Mouse (Mus musculus): ENCODE data around the gene Fhit. TPM values are rescaled to one million over a fixed set of nuclear protein-coding genes. Genes with fewer than 3 reads are reported as not detected.

Fhit gene
- polyA plus RNA-seq (2015; fragmentation: Nextera tagmentation; extraction: Ambion mirVana): 5.6 and 7.9 TPM in 2 replicates

DNA sequence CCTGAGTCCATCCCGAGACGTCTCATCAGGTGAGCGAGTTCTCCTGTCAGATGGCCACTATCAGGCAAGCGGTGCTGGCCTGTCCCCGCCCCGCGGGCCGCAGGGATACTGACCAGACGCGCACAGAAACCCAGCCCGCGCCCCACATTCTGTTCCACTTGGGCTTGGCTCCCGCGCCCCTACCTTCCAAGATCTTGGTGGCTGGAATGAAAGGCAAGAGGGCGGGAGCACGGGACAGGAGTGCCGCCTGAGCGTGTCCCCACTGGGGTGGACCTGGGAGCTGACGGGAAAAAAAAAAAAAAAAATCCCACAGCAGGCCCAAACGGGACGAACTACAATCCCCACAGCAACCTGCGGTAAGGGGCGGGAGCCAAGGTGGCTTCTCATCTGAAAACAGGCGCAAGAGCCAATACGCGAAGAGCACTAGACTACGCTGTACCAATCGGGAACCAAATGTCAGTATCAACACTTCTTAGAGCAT lies at the start of gene Fhit:
Gene Fhit, minus strand, starts transcription at position 285 of the 481 bp plus-strand sequence.
- WGBS: under 1% methylated on average over 28 of the region's 28 CpGs
- H3K27me3 ChIP-seq: no peaks in the 10 kb centered on the region

DNA sequence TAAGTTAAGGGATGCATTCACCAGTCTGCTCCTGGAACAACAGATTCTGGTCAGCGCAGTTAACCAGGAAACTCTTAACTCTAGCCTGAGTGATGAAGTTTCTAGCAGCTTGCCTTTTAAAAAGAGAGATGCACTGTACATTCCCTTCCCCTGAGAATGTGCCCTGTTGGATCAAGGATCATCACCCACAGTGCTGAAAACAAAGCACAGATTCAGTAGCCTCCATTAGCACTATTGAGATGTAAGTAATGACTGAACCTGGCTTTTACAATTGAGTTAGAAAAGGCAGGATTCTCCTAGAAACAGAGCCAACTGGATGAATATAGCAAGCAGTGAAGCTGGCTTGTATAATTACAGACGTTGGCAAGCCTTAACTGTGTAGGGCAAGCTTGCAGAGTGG lies 45.0 kb upstream of the Fhit start:
- no peak overlapping the region for H3K4me2 ChIP-seq

More for the DNA sequence above, at the start of gene Fhit:
- Histone ChIP-seq H3K4me2 (peak within 1 kb of the TSS; percentile 89), H3K36me3 (no peaks in the 10 kb centered on the region), H3K9ac (peak within 1 kb of the TSS; percentile 79), H3K4me3 (peak within 1 kb of the TSS; percentile 56), H3K27ac (replicated peaks) (peak within 1 kb of the TSS; percentile 68), H3K9me3 (no peaks in the 10 kb centered on the region), H3K4me1 (replicated peaks) (peaks cover 7% of the 10 kb centered on the region; the same call in 1 of the 2 replicates)
- peak; percentile 96 for ATAC-seq (ENCODE audit: low read depth)

DNA sequence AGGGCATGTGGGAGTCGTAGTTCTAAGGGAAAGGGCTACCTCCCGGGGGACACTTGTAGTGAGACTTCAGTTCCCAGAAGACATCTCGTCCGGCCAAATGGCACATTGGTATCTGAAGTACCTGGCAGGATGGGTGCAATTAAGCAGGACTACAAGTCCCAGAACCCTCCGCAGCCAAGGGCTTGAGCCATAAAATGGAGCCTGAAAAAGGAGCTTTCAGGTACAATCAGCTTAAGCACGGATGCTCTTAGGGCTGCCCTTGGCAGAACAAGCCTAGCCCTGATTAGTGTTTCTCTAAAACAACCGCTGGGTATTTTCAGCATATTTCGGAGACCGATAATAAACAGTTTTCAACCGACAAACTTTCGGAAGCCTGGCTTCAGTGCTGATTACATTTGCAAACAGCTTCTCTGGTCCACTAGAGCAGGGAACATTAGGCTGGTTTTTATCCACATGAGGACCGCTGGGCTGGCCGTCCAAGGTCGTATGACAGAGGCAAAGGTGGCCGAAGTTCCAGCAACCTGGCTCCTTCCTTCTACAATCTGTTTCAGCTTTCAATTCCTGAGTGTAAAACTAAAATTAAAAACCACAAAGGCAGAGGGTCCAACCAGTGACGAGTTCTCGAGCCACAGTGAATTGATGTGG lies 907 bp downstream of the Fhit start:
- H3K4me2 ChIP-seq: peak overlapping the region; percentile 89
- H3K27me3 ChIP-seq: no peaks in the 10 kb centered on the region
- no peaks in the 10 kb centered on the region for H3K9me3 ChIP-seq
- H3K9ac ChIP-seq: peak overlapping the region; percentile 79
- WGBS: 9% methylated on average over 17 of the region's 17 CpGs
- peaks cover 7% of the 10 kb centered on the region; the same call in 1 of the 2 replicates for H3K4me1 ChIP-seq (replicated peaks)
- ATAC-seq (ENCODE audit: low read depth): peak; percentile 81
- H3K4me3 ChIP-seq: peak overlapping the region; percentile 56
- H3K36me3 ChIP-seq: no peaks in the 10 kb centered on the region
- peak overlapping the region; percentile 68 for H3K27ac ChIP-seq (replicated peaks)

More for the DNA sequence above, 45.0 kb upstream of the Fhit start:
- Histone ChIP-seq H3K4me1 (replicated peaks) (no peaks in the 10 kb centered on the region), H3K9ac (no peak overlapping the region), H3K27me3 (no peaks in the 10 kb centered on the region), H3K4me3 (no peak overlapping the region), H3K9me3 (no peaks in the 10 kb centered on the region), H3K36me3 (no peaks in the 10 kb centered on the region), H3K27ac (replicated peaks) (no peak overlapping the region)
- 56% methylated on average over 2 of the region's 2 CpGs for WGBS
- no peak for ATAC-seq (ENCODE audit: low read depth)

DNA sequence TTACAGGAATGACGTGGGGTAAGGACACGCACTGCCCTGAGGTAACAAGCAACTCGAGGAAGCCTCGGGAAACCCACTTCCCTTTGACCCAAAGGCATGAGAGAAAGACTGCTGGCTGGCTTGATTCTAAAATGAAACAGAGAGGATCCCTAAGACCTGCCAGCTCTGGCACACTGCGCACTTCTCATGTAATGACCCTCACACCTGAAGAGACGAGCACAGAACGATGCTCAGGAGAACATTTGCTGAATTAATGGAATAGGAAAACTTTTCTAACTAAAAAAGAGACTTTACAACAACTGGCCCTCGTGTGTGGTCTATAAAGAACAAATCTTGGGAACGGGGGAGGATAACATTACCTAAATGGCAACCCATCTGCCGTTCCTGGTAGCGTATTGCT lies 2.2 kb downstream of the Fhit start:
- Histone ChIP-seq H3K4me3 (no peak overlapping the region), H3K27me3 (no peaks in the 10 kb centered on the region), H3K4me2 (no peak overlapping the region), H3K9ac (no peak overlapping the region), H3K36me3 (no peaks in the 10 kb centered on the region), H3K4me1 (replicated peaks) (peaks cover 7% of the 10 kb centered on the region; the same call in 1 of the 2 replicates), H3K27ac (replicated peaks) (no peak overlapping the region), H3K9me3 (no peaks in the 10 kb centered on the region)
- ATAC-seq (ENCODE audit: low read depth): no peak
- 92% methylated on average over 11 of the region's 11 CpGs for WGBS

DNA sequence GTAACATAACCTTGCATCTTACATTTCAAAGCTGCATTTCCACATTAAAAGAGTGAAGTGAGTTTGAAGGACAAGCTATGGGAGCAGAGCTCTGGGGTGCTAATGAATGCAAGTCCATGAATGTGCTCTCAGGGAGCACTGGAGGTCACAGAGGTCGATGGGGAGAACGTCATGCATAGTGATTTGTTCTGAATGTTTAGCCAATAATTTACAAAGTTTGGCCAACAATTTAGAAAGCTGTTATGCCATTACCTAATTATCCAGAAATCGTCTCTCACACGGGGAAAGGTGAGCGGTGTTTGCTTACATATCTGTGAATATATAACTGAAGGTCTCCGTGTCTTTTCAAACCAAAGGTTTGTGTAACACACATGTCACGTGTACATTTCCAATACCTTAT lies 2.8 kb downstream of the Fhit start:
- Histone ChIP-seq H3K27ac (replicated peaks) (no peak overlapping the region), H3K9me3 (no peaks in the 10 kb centered on the region), H3K4me1 (replicated peaks) (peaks cover 7% of the 10 kb centered on the region; the same call in 1 of the 2 replicates), H3K9ac (no peak overlapping the region), H3K36me3 (no peaks in the 10 kb centered on the region), H3K4me3 (no peak overlapping the region), H3K4me2 (no peak overlapping the region), H3K27me3 (no peaks in the 10 kb centered on the region)
- 79% methylated on average over 7 of the region's 7 CpGs for WGBS
- no peak for ATAC-seq (ENCODE audit: low read depth)

DNA sequence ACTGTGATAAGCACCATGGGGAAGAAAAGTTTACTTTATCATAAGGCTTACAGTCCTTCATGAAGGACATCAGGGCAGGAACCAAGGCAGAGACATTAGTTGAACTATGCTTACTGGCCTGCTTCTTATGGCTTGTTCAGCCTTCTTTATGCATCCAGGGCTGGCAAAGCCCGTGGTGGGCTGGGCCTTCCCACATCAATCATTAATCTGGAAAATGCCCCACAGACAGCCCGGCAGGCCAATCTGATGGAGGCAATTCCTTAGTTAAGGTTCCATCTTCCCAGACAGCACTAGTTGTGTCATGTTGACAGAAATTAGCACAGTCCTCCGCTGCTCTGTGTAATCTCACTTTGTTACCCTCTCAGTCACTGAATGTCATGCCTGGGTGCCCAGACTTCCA lies 4.1 kb downstream of the Fhit start:
- 86% methylated on average over 3 of the region's 3 CpGs for WGBS
- no peak overlapping the region for H3K9ac ChIP-seq
- ATAC-seq (ENCODE audit: low read depth): no peak

DNA sequence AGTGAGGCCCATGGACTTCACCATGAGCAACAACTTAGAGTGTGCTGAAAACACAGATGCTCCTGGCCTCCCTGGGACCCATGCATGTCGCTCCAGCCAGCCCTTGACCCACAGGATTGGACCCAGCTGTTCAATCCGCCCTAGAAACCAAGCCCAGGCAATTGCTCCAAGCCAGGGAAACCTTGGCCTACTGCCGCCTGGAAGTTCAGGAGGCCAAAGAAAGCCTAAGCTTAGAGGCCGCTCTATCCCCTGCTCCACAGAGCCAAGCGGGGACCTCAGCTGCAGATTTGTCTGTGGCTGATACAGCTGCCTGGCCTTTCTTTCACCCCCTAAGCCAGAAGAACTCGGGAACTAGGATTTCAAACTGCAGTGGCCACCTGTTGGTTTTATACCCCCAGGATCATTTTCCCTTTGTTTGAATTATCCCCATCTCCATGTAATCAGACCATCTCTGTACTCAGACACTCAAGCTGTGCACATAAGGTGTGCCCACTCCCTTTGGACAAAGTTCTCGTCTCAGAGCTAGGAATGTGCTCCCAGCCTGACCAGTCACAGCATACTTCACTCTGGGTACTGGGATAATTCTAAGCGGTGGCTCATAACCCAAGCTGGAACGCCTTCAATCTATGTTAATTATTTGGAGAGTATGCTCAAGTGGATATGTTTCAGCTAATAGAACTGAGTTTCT lies 10.1 kb downstream of the Fhit start:
- H3K36me3 ChIP-seq: no peaks in the 10 kb centered on the region
- H3K4me1 ChIP-seq (replicated peaks): no peaks in the 10 kb centered on the region
- H3K9ac ChIP-seq: no peak overlapping the region
- no peak for ATAC-seq (ENCODE audit: low read depth)
- WGBS: 78% methylated on average over 9 of the region's 9 CpGs
- H3K27me3 ChIP-seq: no peaks in the 10 kb centered on the region
- H3K27ac ChIP-seq (replicated peaks): no peak overlapping the region
- no peak overlapping the region for H3K4me3 ChIP-seq
- no peak overlapping the region for H3K4me2 ChIP-seq
- no peaks in the 10 kb centered on the region for H3K9me3 ChIP-seq

More for the DNA sequence above, 4.1 kb downstream of the Fhit start:
- Histone ChIP-seq H3K4me2 (no peak overlapping the region), H3K36me3 (no peaks in the 10 kb centered on the region), H3K4me1 (replicated peaks) (peaks cover 7% of the 10 kb centered on the region; the same call in 1 of the 2 replicates), H3K4me3 (no peak overlapping the region), H3K9me3 (no peaks in the 10 kb centered on the region), H3K27ac (replicated peaks) (no peak overlapping the region), H3K27me3 (no peaks in the 10 kb centered on the region)

DNA sequence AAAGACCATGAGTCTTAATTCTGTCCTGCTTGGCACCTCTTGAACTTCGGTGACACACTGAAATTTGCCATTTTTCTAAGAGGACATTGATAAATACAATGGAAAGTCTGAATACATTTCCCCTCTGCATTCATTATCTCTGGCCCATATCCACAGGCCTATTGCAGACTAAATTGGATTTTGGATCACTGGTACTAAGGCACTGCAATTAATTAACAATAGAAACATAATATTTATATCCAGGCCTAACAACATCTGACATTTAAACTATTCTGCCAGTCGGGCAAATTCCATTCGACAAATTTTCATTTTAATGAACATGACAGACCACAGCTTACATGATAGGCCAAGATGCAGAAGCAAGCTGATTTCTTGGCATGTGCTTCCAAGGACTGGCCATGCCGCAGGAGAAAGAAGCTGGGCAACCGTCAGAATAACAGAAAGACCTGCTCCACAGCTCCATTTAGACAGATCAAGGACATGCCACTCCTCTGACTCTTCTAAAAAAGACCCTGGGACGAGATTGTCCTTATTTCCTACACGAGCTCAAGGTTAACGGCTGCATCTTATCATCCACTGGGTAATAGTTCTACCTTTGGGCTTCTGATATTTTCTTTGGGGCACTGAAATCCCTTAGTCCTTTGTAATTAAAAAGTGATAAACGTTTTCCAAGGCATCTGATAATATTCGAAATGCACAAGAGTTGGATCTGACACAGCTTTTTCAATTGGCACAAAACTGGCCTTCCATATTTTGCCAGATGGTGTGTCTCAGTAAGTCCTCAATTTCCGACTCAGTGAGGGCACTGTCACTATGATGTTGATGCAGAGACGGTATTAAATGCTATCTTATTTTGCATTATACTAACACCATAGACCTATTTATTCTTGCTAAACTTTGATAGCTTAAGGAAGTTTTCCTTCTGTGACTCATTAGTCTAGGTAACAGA lies 27.8 kb downstream of the Fhit start:
- Histone ChIP-seq H3K27me3 (no peaks in the 10 kb centered on the region), H3K9me3 (no peaks in the 10 kb centered on the region), H3K36me3 (no peaks in the 10 kb centered on the region), H3K4me2 (no peak overlapping the region), H3K4me3 (no peak overlapping the region), H3K4me1 (replicated peaks) (no peaks in the 10 kb centered on the region), H3K9ac (no peak overlapping the region), H3K27ac (replicated peaks) (no peak overlapping the region)
- ATAC-seq (ENCODE audit: low read depth): no peak
- 86% methylated on average over 12 of the region's 12 CpGs for WGBS

DNA sequence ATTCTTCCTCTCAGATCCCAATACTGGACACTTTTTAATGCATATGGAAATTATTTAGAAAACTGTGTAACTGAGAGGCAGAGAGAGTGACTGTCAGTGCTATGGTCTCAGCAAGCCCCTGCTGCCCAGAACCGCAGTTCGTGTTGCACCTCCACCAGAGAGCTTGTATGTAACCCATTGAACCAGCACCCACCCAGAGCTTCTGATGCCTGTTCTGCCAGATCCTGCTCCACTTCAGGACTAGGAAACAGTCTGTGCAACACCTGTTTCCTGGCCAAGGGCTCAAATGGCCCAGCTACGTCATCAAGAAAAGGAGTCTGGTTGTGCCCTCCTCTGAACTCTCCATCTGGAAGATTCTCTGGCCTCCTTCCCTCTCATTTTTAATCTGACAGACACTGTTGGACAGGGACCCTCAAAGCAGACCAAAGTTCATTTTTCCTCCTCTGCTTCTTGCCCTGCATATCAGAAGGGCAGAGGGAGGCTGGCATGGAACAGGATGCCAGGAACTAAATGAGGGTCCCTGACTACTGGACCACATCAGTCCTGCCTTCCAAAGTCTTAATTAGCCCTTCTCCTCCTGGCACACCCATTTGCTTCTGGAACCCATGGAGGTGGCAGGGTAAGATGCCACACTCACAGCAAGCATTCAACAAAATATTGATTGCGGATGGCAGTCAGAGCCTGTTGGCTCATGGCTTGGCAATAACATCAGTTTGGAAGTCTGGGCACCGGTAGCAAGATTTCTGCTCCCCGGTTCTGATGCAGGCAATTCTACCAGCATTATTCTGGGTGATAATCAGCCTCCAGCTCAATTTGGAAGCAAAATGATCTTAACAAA lies 29.0 kb downstream of the Fhit start:
- no peak overlapping the region for H3K9ac ChIP-seq
- ATAC-seq (ENCODE audit: low read depth): no peak
- no peaks in the 10 kb centered on the region for H3K27me3 ChIP-seq
- 95% methylated on average over 6 of the region's 6 CpGs for WGBS
- H3K4me1 ChIP-seq (replicated peaks): no peaks in the 10 kb centered on the region
- no peak overlapping the region for H3K4me2 ChIP-seq
- H3K36me3 ChIP-seq: no peaks in the 10 kb centered on the region
- H3K27ac ChIP-seq (replicated peaks): no peak overlapping the region
- no peak overlapping the region for H3K4me3 ChIP-seq
- no peaks in the 10 kb centered on the region for H3K9me3 ChIP-seq

DNA sequence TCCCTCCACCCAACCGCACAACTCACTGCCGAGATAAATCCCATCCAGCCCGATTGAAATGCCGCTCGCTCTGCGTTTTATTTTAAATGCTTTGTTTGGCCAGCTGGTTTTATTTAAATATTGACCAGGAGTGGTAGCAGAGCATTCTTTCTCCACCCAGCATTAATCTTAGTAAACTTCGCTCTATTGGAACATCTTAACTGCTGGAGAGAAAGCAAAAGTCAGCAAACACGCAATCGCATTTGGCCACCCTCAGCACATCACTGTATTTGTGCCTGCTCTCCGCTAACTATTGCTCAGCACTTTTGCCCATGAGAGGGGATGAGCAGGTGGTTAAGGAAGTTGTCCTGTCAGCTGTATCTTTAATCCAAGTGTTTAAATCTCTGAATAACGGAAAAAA lies 36.7 kb downstream of the Fhit start:
- Histone ChIP-seq H3K4me2 (no peak overlapping the region), H3K4me3 (no peak overlapping the region), H3K9me3 (no peaks in the 10 kb centered on the region), H3K9ac (no peak overlapping the region), H3K36me3 (no peaks in the 10 kb centered on the region), H3K4me1 (replicated peaks) (no peaks in the 10 kb centered on the region), H3K27ac (replicated peaks) (no peak overlapping the region), H3K27me3 (no peaks in the 10 kb centered on the region)
- WGBS: 77% methylated on average over 11 of the region's 11 CpGs
- ATAC-seq (ENCODE audit: low read depth): no peak

DNA sequence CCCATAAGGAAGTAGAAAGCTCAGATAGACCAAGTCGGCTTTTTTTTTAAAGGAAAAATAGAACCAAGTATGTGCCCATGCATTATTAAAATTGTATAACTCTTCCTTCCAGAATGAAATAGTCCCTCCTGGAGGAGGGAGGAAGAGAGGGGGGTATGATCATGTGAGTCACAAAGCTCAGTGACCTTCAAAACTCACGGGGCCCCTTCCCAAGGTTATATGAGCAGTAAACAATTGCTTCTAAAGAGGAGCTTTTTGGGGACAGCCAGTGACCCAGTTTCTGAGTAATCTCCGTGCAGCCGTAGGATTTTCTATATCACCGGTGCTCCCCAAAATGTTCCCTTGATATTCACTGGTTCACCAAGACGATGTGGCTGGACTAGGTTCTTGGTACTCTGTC lies 42.8 kb downstream of the Fhit start:
- no peaks in the 10 kb centered on the region for H3K36me3 ChIP-seq
- ATAC-seq (ENCODE audit: low read depth): no peak
- no peaks in the 10 kb centered on the region for H3K4me1 ChIP-seq (replicated peaks)
- H3K27ac ChIP-seq (replicated peaks): no peak overlapping the region
- WGBS: 95% methylated on average over 6 of the region's 6 CpGs
- no peak overlapping the region for H3K4me3 ChIP-seq
- no peaks in the 10 kb centered on the region for H3K9me3 ChIP-seq
- no peaks in the 10 kb centered on the region for H3K27me3 ChIP-seq
- no peak overlapping the region for H3K9ac ChIP-seq
- H3K4me2 ChIP-seq: no peak overlapping the region

Data from neural tube, embryonic 13.5 days (tissue).